Mouse (Mus musculus) megakaryocyte, embryonic 14.5 days (primary cell): ENCODE measurements around the gene Tmem208.

ENCODE experiments used
- FLI1 ChIP-seq: IDR thresholded peaks from 2 replicates; pipeline ENCODE4 v1.6.1; 2012; ENCODE audit warnings: low read length, inconsistent platforms, mixed read lengths
- GATA1 ChIP-seq: IDR thresholded peaks from 3 replicates; pipeline ENCODE4 v1.6.1; 2012; ENCODE audit warnings: mixed read lengths, low read length, inconsistent platforms, borderline replicate concordance

GRCm38 (mm10) chr8:105282239-105282638 is 43.9 kb upstream of the Tmem208 start:
- TF ChIP-seq GATA1 (no peak), FLI1 (no peak)
